Mouse (Mus musculus) erythroblast, embryonic 14.5 days (primary cell): ENCODE measurements at regions not wholly inside any gene's neighbourhood (a gene's known extent, or its start where the extent isn't known, plus 50 kb on each side); places are given as distances from the start of the nearest gene placed in this dataset.

Experiments used
- H3K27me3 ChIP-seq: 2 replicates; pipeline ENCODE4 v1.6.1; 2012; ENCODE audit warnings: inconsistent platforms; ENCODE audit not compliant: control insufficient read depth
- H3K36me3 ChIP-seq: 2 replicates; pipeline ENCODE4 v1.6.1; 2012; ENCODE audit warnings: mild to moderate bottlenecking, inconsistent platforms; ENCODE audit not compliant: control insufficient read depth
- H3K4me1 ChIP-seq: 2 replicates; pipeline ENCODE4 v1.6.1; 2012; ENCODE audit warnings: inconsistent platforms; ENCODE audit not compliant: control insufficient read depth
- H3K4me3 ChIP-seq: replicated peaks from 2 replicates; pipeline ENCODE3; 2012; ENCODE audit warnings: moderate library complexity, mild to moderate bottlenecking, inconsistent platforms
- H3K9me3 ChIP-seq: 2 replicates; pipeline ENCODE4 v1.6.1; 2012; ENCODE audit warnings: low read length, inconsistent platforms, mixed read lengths; ENCODE audit not compliant: control insufficient read depth
- GATA1 ChIP-seq: IDR thresholded peaks from 2 replicates; pipeline ENCODE4 v1.6.1; 2012; ENCODE audit warnings: low read length, inconsistent platforms, mixed read lengths
- TAL1 ChIP-seq: IDR thresholded peaks from 3 replicates; pipeline ENCODE4 v1.6.1; 2012; ENCODE audit warnings: low read length, inconsistent platforms, mixed read lengths

DNA sequence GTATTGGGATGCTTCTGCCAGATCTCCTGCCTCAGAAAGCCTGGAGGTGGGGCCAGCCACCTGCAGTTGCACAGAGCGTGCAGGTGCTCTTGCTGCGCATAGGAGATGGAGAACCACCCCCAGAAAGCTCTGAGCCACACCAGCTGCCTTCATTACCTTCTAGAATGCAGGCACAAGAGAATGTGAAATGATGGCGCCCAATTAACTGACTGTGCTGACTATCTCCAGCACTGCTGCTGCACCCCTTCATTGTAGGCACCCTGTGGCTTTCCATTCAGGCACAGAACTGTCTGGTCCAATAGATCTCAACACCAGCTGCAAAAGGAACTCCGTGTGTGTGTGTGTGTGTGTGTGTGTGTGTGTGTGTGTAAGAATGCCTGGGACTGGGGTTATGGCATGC lies 138.6 kb downstream of the H2al1j start:
- no peak overlapping the region for H3K4me3 ChIP-seq
- no peak for TF ChIP-seq TAL1
- no peaks in the 10 kb centered on the region for H3K9me3 ChIP-seq
- H3K4me1 ChIP-seq = no peaks in the 10 kb centered on the region
- H3K36me3 ChIP-seq = no peaks in the 10 kb centered on the region
- H3K27me3 ChIP-seq = no peaks in the 10 kb centered on the region

DNA sequence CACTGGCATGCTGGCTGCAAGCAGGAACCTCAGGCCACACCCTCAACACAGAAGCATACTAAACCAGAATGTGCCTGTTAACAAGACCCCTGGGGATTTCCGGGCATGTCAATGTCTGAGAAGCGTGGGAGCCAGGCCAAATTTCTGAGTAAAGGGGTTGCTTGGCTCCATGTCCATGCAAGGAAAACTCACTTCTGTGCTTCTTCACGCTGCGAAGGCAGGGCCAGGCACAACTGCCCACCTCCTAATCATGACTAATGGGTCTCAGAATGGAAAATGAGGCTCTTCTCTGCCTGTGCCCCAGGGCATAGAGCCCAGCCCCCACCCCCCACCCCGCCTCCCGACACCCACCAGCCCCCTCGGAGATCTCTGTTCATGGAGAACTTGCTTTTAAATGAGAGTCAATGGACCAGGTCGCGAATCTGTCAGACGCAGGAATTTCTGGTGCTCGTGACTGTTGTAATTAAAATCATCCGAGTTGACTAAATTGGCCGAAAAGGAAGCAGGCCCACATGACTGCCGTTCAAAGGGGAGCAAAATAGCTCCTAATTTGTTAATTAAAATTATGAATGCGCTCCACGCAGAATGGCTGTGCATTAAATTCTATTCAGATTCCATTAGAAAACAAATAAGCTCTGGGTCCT lies 152.2 kb downstream of the H2al1j start:
- no peaks in the 10 kb centered on the region for H3K9me3 ChIP-seq
- H3K4me3 ChIP-seq = no peak overlapping the region
- H3K27me3 ChIP-seq = no peaks in the 10 kb centered on the region
- H3K4me1 ChIP-seq = no peaks in the 10 kb centered on the region
- no peak for TF ChIP-seq TAL1
- TF ChIP-seq GATA1 = no peak
- H3K36me3 ChIP-seq = no peaks in the 10 kb centered on the region

DNA sequence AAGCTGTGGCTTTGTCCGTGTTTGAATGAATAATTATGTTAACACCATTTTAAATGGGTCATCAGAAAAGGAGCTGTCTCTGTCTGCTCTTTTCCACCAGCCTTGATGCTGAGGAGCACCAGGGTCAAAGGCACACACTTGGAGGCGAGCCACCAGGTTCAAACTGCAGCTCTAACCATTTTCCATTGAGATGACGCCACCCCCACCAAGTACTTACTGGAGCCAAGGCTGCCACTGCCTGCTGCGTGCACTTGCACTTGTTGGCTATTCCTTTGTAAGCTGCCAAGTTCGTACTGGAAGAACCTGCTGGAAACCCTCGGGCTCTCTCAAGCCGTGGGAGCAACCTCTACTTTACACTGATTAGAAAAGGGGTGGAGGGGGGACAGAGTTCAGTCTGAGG lies 154.5 kb downstream of the H2al1j start:
- Histone ChIP-seq H3K36me3 (no peaks in the 10 kb centered on the region), H3K4me3 (no peak overlapping the region), H3K27me3 (no peaks in the 10 kb centered on the region), H3K9me3 (no peaks in the 10 kb centered on the region), H3K4me1 (no peaks in the 10 kb centered on the region)
- TF ChIP-seq GATA1 (no peak), TAL1 (no peak)

DNA sequence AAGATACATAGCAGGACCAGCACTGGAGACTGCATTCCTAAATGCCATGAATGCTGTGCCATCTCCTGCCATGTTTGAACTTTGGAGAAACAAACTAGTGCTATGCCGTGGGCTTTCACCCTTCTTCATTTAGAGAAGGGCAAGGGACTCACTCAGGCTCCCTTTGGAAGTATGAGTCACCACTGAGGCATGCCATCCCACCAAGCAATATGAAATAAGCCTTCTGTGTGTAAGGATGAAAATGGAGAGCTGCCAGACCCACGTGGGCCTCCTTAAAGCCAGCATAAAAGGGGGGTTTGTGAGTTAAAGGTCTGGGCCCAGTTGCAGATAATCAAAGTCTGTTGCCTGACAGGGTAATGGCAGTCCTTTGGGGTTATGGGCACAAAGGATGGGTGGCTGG lies 159.0 kb downstream of the H2al1j start:
- no peak overlapping the region for H3K4me3 ChIP-seq
- no peak for TF ChIP-seq GATA1
- no peak for TF ChIP-seq TAL1
- no peaks in the 10 kb centered on the region for H3K9me3 ChIP-seq
- no peaks in the 10 kb centered on the region for H3K4me1 ChIP-seq
- H3K36me3 ChIP-seq = no peaks in the 10 kb centered on the region
- no peaks in the 10 kb centered on the region for H3K27me3 ChIP-seq

DNA sequence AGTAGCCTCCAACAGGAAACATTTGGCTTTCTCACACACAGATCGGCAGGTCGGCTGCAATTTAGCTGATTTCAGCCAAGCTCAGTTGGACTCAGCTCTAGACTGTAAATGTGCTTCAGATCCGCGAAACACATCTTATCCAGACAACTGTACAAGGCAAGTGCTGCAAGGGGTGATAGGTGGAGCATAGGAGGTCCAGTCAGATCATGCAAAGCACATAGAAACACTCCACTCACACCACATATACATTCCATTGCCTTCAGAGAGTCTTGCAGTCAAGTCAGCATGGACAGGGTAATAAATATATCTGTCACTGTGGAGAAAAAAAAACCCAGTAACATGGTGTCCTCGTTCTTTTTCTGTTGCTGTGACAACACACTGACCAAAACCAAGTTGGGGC lies 160.3 kb downstream of the H2al1j start:
- H3K9me3 ChIP-seq = no peaks in the 10 kb centered on the region
- TF ChIP-seq TAL1 = no peak
- no peak for TF ChIP-seq GATA1
- H3K27me3 ChIP-seq = peaks cover 9% of the 10 kb centered on the region; the same call in 1 of the 2 replicates
- no peaks in the 10 kb centered on the region for H3K36me3 ChIP-seq
- H3K4me3 ChIP-seq = no peak overlapping the region
- no peaks in the 10 kb centered on the region for H3K4me1 ChIP-seq

DNA sequence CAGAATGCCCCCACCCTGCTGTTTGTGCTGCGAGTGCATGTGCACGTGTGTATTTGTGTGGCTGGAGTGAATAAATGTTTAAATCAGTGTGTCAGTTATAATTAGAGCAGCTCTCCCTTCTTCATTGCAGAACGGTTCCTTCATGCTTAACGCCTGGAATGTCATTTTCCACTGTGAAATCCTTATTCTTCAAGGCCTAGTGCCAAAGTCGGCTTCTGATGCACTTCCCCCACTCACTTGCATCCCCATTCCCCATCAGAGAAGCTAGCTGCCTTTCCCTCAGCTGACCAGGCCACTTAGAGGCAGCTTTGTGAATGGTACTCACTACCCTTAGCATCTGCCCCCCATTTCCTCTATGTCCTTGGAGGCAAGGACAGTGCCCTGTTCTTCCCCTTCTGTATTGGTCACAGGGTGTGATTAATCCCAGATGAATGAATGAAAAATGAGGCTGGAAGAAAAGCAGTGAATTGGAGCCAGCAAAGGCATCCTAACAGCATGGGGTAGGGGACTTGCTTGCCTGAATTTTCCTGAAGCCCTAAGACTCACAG lies 162.6 kb downstream of the H2al1j start:
- Histone ChIP-seq H3K4me1 (no peaks in the 10 kb centered on the region), H3K27me3 (peaks cover 27% of the 10 kb centered on the region), H3K4me3 (no peak overlapping the region), H3K36me3 (no peaks in the 10 kb centered on the region), H3K9me3 (no peaks in the 10 kb centered on the region)
- no peak for TF ChIP-seq TAL1
- TF ChIP-seq GATA1 = no peak

DNA sequence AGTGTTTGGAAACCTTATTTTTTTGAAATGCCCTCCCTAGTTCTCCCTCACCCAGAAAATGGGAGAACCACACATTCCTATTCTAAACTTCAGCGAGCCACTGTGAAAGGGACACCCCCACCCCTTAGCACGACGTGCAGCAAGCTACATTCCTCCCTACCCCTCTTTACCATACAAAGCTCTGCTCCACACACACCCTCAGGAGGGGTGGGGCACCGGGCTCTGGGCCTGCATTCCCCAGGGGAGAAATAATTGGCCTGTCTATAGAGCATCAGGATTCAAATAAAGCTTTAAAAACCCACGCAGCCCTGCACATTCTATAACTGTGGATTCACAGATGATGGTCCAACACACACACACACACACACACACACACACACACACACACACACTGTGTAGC lies 163.6 kb downstream of the H2al1j start:
- Histone ChIP-seq H3K4me1 (no peaks in the 10 kb centered on the region), H3K9me3 (no peaks in the 10 kb centered on the region), H3K4me3 (no peak overlapping the region), H3K27me3 (peaks cover 27% of the 10 kb centered on the region), H3K36me3 (no peaks in the 10 kb centered on the region)
- no peak for TF ChIP-seq GATA1
- no peak for TF ChIP-seq TAL1

DNA sequence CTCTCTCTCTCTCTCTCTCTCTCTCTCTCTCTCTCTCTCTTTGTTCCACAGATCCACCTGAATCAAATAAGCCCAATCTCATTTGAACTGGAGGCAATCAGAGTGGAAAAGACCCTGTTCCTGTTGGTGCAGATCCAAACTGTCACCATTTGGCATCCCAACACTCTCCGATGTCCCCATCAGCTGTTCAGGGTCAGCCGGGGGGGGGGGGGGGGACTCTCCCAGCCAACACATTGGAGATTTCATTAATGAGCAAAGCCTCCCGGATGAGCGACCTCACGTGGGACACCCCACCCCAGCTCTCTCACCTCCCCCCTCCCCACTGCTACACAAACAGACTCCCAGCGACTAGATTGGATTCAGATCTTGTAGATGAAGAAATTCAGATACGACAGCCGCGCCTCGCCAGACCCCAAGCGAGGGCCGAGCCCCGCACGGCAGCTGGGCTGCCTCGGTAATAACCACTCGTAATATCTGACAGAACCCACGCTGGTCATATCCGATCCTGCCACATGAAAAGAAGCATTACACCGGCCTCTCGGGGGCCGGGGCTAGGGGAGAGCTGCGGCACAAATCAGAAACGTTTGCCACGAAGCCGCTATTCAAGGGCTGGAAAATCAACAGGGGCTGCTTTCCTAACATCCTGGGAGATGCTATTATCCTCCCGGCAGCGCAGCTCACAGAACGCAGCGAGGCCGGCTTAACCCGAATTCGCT lies 164.2 kb downstream of the H2al1j start:
- Histone ChIP-seq H3K9me3 (no peaks in the 10 kb centered on the region), H3K36me3 (no peaks in the 10 kb centered on the region), H3K4me1 (no peaks in the 10 kb centered on the region), H3K27me3 (peaks cover 27% of the 10 kb centered on the region), H3K4me3 (no peak overlapping the region)
- TF ChIP-seq GATA1 (no peak), TAL1 (no peak)

DNA sequence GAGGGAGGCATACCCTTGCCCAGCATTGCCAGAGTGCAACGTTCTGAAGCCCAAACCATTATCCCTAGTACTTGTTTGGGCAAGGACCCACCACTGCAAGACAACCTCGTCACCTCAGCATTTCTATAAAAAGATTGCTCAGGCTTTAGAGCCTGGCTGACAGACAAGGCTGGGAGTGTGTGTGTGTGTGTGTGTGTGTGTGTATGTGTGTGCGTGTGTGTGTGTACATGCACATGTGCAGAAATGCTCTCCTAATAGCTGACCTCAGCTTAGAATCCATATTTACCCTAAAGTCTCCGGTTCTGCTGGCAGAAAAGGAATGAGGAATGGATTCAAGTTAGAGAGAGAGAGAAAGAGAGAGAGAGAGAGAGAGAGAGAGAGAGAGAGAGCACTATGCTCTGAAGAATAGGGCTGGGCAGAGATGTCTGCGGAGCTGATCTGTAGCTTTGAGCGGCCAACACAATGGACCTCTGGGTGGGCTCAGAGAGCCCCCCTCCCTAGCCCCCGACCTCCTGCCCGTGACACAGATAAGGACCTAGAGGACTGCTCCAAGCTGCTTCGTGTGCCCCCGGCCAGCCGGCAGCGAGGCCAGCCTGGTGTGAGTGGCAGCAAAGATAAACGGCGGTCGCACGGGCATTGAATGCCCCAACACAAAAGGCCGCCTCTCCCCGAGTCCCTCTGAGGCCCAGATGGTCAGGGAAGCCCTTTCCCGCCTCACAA lies 166.1 kb downstream of the H2al1j start:
- no peaks in the 10 kb centered on the region for H3K4me1 ChIP-seq
- peaks cover 27% of the 10 kb centered on the region for H3K27me3 ChIP-seq
- no peaks in the 10 kb centered on the region for H3K9me3 ChIP-seq
- H3K36me3 ChIP-seq = no peaks in the 10 kb centered on the region
- H3K4me3 ChIP-seq = no peak overlapping the region
- TF ChIP-seq GATA1 (no peak), TAL1 (no peak)
